Mouse (Mus musculus) embryonic fibroblast, embryonic 13.5 days (primary cell): Measurements from ENCODE around the gene Gm28635.

Experiments
- CTCF ChIP-seq: IDR thresholded peaks from 2 replicates; pipeline ENCODE4 v1.5.1; 2011; ENCODE audit warnings: mild to moderate bottlenecking, control low read depth, low read length, moderate library complexity, borderline replicate concordance; ENCODE audit not compliant: insufficient read depth
- POLR2A ChIP-seq: IDR thresholded peaks from 2 replicates; pipeline ENCODE4 v1.6.1; 2011; ENCODE audit warnings: low read depth, mild to moderate bottlenecking, control low read depth, low read length, moderate library complexity

- TF ChIP-seq POLR2A (no peak), CTCF (no peak)
These were observed 39.2 kb downstream of the Gm28635 start for GRCm38 (mm10) chr2:84638428-84639220.
